Mouse (Mus musculus) Patski (cell line): ENCODE data around the gene Stau1. TPM values are rescaled to one million over a fixed set of nuclear protein-coding genes. Genes with fewer than 3 reads are reported as not detected.

Source experiments
- ATAC-seq: fragments of 100-300 bp; one replicate; pipeline ENCODE4 v1.8.0; 2021
- CTCF ChIA-PET: fragments of 350-600 bp; sonication (Branson Sonifier 250); formaldehyde crosslinking; loops from one replicate; lab custom pipeline; 2022; ENCODE audit warnings: inconsistent platforms; lab: Charles Lee
- POLR2A ChIA-PET: fragments of 350-600 bp; sonication (Branson Sonifier 250); formaldehyde crosslinking; loops from one replicate; lab custom pipeline; 2022; ENCODE audit warnings: antibody characterized with exemption, inconsistent platforms; lab: Charles Lee
- DNase-seq: peaks from one replicate; pipeline ENCODE4 v3.0.0-alpha.2; 2011; ENCODE audit warnings: low read depth, low spot score
- H3K27me3 ChIP-seq: fragments of 371-371 bp; one replicate; pipeline ENCODE4 v1.5.1; 2021
- CTCF ChIP-seq: fragments of 100-300 bp; IDR thresholded peaks from one replicate; pipeline ENCODE4 v1.5.1; 2021
- in situ Hi-C: fragments of 300-500 bp; cut with MboI; formaldehyde crosslinking; loops from 3 replicates; pipeline ENCODE4 v1.11.1; 2018; ENCODE audit warnings: low pct_unique_long_range_greater_than_20kb, mixed read lengths
- polyA plus RNA-seq: library from polyadenylated mRNA; unstranded; gene quantifications from one replicate; pipeline ENCODE4 v1.2.3, GENCODE M21; 2021

The Stau1 gene
- polyA plus RNA-seq, 1 experiment from 2014 or later: 81.0 TPM

- TF ChIP-seq CTCF: no peak
- POLR2A ChIA-PET: no interaction called here
- CTCF ChIA-PET: no interaction called here
- no peak for ATAC-seq
- in situ Hi-C loops: no loop called here
- no peaks in the 10 kb centered on the region for H3K27me3 ChIP-seq
- no peak for DNase-seq
Measured at GRCm38 (mm10) chr2:166900792-166901505, 95.2 kb downstream of the Stau1 start.

DNA sequence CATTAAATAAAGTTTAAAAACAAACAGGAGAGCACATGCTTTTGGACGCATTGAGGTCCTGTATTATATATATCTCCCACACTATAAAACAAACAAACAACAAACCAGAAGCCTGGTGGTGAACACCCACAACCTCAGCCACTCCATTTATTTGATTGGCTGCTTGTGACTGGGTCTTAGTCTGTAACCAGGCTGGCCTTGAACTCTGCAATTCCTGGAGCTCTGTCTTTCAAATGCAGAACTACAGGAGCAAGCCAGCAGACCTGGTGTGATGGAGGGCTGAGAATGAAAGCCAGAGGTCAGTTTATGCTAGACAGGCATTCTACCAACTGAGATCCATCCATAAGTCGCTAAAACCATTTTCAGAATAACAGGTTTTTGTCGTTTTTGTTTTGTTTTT lies 96.4 kb downstream of the Stau1 start:
- in situ Hi-C loops: no loop called here
- no peak for TF ChIP-seq CTCF
- POLR2A ChIA-PET: no interaction called here
- ATAC-seq (no peak), DNase-seq (no peak)
- CTCF ChIA-PET: no interaction called here
- no peaks in the 10 kb centered on the region for H3K27me3 ChIP-seq

DNA sequence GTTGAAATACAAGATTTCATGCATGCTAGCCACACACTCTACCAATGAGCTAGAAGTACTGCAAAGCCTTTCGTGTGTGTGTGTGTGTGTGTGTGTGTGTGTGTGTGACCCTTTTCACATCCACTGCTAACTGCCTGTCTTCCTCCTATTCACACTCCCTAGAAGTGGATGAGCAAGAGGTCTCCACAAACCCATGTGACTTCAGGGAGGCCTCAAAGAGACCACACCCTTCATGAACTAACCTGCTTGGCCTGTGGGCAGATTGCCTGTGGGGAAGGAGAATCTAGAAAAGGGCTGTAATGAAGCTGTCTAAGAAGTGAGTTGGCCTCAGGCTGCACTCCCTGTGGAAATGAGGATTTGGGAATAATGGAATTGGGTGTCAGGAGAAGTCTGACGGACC lies 96.9 kb downstream of the Stau1 start:
- POLR2A ChIA-PET: no interaction called here
- DNase-seq (no peak), ATAC-seq (no peak)
- CTCF ChIA-PET: no interaction called here
- no peaks in the 10 kb centered on the region for H3K27me3 ChIP-seq
- no peak for TF ChIP-seq CTCF
- in situ Hi-C loops: no loop called here

Other genes starting within 250 kb of the Stau1 start
- 5.2 TPM for gene Trp53rkb, start 203.8 kb downstream of the Stau1 start, polyA plus RNA-seq
- gene Arfgef2, start 190.7 kb downstream of the Stau1 start, polyA plus RNA-seq: 34.1 TPM
- 71.6 TPM for gene Cse1l, start 90.3 kb downstream of the Stau1 start, polyA plus RNA-seq
- gene Ddx27, start 18.9 kb upstream of the Stau1 start, polyA plus RNA-seq: 53.2 TPM
- 30.2 TPM for gene Znfx1, start 66.7 kb upstream of the Stau1 start, polyA plus RNA-seq
- 1.5 TPM for gene Kcnb1, start 193.9 kb upstream of the Stau1 start, polyA plus RNA-seq
- 0.13 TPM for gene Ptgis, start 244.3 kb upstream of the Stau1 start, polyA plus RNA-seq